Mouse (Mus musculus) layer of hippocampus, adult 9-10 months (tissue): Measurements from ENCODE around the gene Brinp3.
"Not testable (repeated sequence)": the region's sequence is repeated elsewhere in the genome, so short reads cannot be mapped to it uniquely, and the experiment has no call there.

Experiments
- DNase-seq: peaks from one replicate; pipeline ENCODE4 v3.0.0; 2022; ENCODE audit warnings: low spot score

The Brinp3 gene

GRCm38 (mm10) chr1:146494681-146495331 is at the start of gene Brinp3:
Gene Brinp3, plus strand, starts transcription at chr1:146494760.
- DNase-seq, result no peak

GRCm38 (mm10) chr1:146494221-146494620 is 339 bp upstream of the Brinp3 start:
- DNase-seq, result no peak

GRCm38 (mm10) chr1:146495386-146495785 is 826 bp downstream of the Brinp3 start:
- no peak for DNase-seq

GRCm38 (mm10) chr1:146497381-146498081 is 3.0 kb downstream of the Brinp3 start:
- DNase-seq, result no peak

GRCm38 (mm10) chr1:146498085-146498779 is 3.7 kb downstream of the Brinp3 start:
- no peak for DNase-seq

GRCm38 (mm10) chr1:146498780-146499114 is 4.2 kb downstream of the Brinp3 start:
- no peak for DNase-seq

- no peak for DNase-seq
Measured at GRCm38 (mm10) chr1:146515377-146515776, 20.8 kb downstream of the Brinp3 start.

- no peak for DNase-seq
Measured at GRCm38 (mm10) chr1:146523727-146524573, 29.4 kb downstream of the Brinp3 start.

- DNase-seq, result no peak
Measured at GRCm38 (mm10) chr1:146528572-146528971, 34.0 kb downstream of the Brinp3 start.

GRCm38 (mm10) chr1:146546847-146547428 is 52.4 kb downstream of the Brinp3 start:
- peak; percentile 15 for DNase-seq

- no peak for DNase-seq
Measured at GRCm38 (mm10) chr1:146556982-146557381, 62.4 kb downstream of the Brinp3 start.

GRCm38 (mm10) chr1:146562144-146562543 is 67.6 kb downstream of the Brinp3 start:
- no peak for DNase-seq

- no peak for DNase-seq
Measured at GRCm38 (mm10) chr1:146584181-146584580, 89.6 kb downstream of the Brinp3 start.

GRCm38 (mm10) chr1:146632895-146633294 is 138.3 kb downstream of the Brinp3 start:
- no peak for DNase-seq

- peak; percentile 49 for DNase-seq
Measured at GRCm38 (mm10) chr1:146657214-146657613, 162.7 kb downstream of the Brinp3 start.

- no peak for DNase-seq
Measured at GRCm38 (mm10) chr1:146700724-146701123, 206.2 kb downstream of the Brinp3 start.

- DNase-seq, result no peak
Measured at GRCm38 (mm10) chr1:146719556-146719955, 225.0 kb downstream of the Brinp3 start.

- not testable (repeated sequence) for DNase-seq
Measured at GRCm38 (mm10) chr1:146724784-146725513, 230.4 kb downstream of the Brinp3 start.

- DNase-seq, result no peak
Measured at GRCm38 (mm10) chr1:146751066-146751465, 256.5 kb downstream of the Brinp3 start.

GRCm38 (mm10) chr1:146783259-146783658 is 288.7 kb downstream of the Brinp3 start:
- DNase-seq, result no peak

- no peak for DNase-seq
Measured at GRCm38 (mm10) chr1:146787236-146787635, 292.7 kb downstream of the Brinp3 start.
